Mouse (Mus musculus): ENCODE measurements around the gene Cldn5.

Gene Cldn5

DNA sequence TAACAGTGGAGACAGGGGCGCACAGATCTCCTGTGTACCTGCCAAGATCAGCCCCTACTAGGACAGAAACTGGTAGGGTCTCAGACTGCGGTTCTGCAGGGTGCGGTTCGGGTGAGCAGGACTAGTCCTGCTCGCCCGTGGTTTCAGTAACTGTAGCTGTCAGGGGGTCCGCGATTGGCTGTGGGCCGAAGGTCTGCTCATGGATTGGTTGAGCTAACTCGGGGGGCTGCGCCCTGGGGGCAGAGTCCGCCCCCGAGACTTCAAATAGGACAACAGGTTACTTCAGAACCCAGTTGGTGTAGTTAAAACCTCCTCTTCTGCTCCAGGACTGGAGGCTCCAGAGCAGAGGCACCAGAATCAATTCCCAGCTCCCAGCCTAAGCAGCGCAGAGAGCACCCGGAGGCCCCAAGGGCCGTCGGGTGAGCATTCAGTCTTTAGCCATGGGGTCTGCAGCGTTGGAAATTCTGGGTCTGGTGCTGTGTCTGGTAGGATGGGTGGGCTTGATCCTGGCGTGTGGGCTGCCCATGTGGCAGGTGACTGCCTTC is at the start of gene Cldn5:
Cldn5 (plus strand) TSS at position 292 of the 545 bp plus-strand sequence.
- DNase-seq (ENCODE audit: low spot score) = peak; percentile 40

DNA sequence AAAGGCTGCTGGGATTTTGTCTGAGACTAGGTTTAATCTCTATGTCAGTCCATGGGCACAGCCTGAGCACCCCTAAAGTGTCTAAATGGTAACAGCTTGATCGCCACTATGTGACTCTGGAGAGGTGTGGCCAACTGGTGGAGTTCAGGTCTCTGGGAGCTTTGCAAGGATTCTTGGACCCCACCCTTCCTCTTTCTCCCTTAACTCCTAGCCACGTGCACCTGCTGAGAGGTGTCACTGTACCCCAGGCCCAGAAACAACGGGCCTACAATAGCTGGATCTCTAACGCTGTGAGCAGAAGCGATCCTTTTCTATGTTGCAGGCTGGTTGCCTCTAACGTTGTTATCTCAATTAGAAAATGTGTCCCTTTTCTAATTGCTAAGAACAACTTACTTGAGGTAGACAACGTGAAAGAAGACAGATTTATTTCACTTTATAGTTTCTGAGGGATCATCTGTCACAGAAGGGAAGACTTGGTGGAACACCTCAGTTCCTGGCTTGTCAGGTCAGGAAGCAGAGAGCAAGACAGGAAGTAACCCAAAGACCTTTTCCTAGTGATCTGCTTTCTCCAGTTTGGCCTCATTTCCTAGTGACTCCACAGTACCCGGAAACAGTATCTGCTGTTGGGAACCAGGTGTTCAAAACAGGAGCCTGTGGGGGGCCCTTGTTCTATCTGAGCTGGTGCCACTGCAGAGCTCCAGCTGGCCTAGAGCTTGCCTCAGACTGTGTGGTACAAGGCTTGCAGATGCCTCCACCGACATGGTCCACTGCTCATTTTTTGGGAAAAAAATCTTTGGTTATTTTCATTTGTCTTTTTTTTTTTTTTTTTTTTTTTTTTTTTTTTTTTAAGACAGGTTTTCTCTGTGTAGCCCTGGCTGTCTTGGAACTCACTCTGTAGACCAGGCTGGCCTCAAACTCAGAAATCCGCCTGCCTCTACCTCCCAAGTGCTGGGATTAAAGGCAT is 48.8 kb upstream of the Cldn5 start:
- no peak for DNase-seq (ENCODE audit: low spot score)

DNA sequence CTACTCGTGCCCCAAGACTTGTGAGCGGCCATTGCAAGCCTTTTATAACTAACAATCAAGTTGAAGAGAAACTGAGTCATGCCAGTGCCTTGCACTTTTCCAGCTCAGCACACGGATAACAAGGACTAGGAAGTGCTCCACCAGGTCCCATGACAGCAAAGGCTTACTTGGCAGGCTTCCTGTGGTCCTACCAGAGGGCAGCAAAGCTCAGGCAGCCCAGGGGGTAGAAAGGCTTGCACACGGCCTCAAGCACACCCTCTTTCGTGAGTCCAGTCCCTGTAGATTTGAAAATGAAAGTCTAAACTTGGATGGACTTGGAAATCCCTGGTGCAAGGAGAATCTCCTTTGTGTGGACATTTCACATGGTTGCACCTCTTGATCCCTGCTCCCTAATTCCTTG is 47.5 kb upstream of the Cldn5 start:
- DNase-seq (ENCODE audit: low spot score) = no peak

DNA sequence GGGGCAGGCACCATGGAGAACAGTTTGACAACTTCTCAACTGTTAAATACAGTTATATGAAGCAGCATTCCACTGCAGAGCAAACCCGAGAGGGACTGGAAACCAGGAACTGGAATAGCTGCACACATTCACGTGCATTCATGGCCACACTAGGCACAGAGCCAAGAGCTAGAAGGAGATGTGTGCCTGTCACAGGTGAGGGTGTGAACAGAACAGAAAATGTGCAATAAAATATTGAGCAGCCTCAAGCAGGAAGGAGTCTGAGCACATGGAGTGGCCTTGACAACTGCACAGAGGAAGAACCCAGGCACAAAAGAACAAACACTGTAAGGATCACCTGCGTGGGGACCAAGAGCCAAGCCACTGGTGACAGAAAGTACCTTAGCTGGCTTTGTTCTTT is 46.0 kb upstream of the Cldn5 start:
- no peak for DNase-seq (ENCODE audit: low spot score)

DNA sequence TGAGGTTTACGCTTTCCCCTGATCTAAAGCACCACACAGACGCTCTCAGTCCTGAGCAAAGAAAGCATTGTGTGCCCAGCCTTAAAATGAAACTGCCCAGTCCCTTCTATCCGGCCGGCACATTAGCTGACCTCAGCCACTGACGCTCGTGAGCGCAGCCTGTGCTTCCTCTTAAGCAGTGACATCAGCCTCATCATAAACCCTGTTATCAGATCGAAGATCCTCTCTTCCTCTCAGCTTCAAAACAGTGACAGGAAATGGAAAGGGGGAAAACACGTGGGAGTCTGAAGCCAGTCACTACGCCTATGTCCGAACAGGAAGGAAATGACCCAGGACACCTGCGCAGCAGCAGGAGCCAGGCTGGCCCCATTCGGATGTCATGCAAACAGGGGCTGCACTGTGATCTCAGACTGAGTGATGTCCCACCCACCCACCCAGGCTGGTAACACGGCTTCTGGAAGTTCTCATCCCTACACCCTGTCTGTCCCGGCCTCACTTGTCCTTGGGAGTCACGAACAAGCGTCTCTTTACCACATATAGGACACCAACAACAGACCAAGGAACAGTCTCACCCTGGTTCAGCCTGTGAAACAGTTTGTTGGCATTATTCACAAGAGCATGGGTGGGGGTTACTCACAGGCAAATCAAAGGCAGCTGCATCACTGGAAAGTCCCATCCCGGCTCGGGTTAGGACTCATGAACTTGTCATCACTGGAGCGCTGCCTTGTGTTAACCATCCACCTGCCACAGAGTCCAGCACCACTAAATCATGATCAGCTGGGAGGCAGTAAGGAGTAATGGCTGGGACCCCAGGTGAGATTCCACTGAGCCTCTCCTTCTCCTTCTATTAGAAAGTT is 43.3 kb upstream of the Cldn5 start:
- no peak for DNase-seq (ENCODE audit: low spot score)

DNA sequence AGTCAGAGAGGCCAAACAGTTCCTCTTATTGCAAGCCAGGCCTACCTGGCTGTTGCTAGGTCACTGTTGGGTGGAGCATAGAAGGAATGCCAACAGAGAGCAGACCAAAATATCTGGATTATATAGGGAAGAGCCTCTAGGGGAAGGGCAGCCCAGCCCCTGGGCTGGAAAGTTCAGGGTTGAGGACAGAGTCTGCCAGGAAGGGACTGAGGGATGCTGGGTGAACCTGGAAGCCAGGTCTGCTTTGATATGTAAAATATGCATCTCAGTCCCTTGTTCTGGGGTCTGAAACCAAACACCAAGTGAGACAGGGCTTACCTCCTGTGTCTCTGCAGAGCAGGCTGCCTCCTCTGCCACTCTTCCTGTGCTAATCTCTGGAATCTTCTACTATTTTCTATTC is 38.3 kb upstream of the Cldn5 start:
- DNase-seq (ENCODE audit: low spot score) = no peak

DNA sequence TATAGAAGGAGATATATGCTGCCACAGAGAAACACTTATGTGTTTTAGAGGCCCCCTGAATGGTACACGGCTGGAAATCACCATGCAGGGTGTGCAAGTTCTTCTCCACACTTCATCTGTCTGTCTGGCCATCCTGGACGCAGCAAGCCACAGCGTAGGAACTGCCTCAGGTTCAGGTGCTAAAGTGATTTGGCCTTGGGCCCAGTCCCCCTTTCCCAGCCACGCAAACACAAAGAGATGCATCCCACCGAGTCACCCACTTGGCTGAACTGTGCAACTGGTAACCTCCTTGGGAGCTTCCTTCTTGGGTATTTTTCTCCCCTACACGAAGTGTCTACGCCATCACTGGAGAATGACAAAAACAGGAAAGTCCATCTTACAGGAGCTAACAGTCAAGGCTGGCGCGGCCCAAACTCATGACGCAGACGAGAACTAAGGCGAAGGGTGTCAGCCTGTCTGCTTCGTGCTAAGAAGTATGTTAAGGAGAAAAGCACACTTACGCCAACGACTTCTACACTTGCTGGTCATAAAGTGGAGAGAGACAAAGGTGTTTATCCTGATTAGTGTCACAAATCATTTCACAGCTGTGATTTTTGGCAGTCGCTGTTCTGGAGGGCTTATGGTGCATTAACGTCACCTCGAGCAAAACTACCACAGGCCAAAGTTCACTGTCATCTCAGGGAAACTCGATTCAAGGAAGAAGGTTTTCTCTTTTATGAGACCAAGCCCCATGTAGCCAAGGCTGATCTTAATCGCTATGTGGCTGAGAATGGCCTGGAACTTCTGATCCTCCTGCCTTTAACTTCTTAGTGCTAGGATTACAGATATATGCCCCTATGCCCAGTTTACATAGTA is 30.2 kb upstream of the Cldn5 start:
- no peak for DNase-seq (ENCODE audit: low spot score)

DNA sequence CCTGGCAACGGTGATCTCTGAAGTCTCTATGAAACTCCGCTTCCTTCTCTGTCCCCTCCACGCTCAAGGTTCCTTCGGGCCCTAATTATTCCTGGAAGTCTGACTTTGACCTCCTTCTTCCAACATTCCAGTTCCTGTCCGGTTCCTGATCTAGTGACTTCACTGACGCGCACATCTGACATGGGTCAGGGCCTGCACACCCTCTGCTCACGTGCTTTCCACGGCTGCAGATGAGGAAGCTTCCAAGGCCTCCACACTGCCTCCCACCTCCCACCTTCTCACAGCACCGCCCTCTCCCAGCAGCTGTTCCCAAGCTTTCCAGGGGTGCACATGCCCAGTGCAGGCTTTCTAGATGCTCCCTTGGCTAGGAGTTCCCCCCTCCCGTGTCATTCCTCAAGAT is 25.5 kb upstream of the Cldn5 start:
- DNase-seq (ENCODE audit: low spot score) = no peak

DNA sequence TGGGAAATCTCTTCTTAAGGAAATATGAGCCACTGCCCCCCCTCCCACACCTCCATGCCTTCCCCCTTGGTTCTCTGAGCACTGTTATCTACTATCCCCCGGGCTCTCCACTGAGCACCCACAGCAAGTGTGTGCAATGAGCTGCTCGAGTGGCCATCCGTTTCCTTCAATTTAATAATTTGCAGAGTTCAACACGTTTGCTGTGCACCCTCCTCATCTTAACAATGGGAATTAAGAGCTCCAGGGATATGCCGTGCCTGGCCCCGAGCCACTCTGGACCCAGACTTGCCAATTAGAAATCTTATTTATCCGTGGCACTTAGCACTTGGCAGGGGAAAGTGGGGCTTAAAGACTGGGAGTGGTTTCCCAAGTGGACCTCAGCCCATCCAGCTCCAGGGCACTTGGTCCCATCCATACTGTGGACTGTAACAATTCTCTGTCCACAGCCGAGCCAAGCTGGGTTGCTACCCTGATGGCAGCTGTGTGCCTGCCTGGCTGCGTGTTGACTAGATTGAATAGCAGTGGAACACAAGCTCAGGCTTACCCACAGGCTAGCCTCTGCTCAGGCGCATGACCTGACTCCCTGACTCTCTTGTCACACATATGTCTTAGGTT is 24.7 kb upstream of the Cldn5 start:
- no peak for DNase-seq (ENCODE audit: low spot score)

DNA sequence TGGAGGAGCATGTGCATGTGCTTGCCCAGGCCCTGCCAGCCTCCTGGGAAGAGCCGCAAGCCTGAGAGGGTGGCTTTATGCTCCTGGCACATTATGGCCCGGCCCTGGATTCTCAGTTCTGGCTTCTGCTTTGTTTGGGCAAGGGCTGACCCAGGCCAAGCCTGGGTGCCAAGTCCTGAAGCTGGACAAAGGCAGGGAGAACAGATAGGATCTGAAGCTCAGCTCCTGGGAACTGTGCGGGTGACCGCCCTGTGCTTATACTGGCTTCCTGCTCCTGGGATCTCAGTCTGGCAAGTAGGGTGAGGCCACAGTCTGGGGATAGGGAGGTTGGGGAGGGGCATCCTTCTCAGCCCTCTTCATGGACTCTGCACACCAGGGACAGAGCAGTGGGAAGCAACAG is 14.9 kb upstream of the Cldn5 start:
- no peak for DNase-seq (ENCODE audit: low spot score)

DNA sequence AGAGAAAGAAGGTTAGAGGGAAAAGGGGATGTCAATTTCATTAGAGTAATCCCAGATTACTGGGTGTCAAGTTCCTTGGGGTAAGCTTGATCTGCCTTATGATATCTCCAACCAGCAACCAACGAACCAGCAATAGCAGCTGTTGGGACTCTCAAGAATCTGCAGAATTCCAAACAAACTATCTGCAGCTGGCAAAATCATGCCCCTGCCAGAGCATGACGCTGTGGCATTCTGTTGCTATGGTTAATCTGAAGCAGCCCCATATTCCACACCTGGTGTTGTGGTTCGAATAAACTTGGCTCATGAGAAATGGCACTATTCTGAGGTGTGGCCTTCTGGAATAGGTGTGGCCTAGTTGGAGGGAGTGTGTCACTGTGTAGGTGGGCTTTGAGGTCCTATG is 13.7 kb upstream of the Cldn5 start:
- no peak for DNase-seq (ENCODE audit: low spot score)

DNA sequence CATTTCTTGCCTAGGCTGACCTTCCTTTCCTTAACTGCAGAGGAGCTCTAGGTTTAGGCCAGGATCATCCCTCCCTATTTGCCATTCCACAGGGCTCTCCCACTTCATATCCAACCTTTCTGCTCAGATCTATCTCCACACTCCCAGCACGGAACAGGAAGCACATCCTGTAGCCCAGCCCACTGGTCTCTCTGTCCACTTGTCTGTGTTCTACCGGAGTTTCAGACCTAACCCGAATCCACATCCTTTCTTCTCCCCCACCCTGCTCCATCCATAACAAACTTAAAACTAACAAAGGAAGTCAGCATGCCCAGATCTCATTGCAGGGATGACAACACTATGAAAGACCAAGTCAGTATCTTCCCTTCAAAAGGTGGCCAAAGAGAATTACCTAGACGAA is 10.3 kb upstream of the Cldn5 start:
- no peak for DNase-seq (ENCODE audit: low spot score)

DNA sequence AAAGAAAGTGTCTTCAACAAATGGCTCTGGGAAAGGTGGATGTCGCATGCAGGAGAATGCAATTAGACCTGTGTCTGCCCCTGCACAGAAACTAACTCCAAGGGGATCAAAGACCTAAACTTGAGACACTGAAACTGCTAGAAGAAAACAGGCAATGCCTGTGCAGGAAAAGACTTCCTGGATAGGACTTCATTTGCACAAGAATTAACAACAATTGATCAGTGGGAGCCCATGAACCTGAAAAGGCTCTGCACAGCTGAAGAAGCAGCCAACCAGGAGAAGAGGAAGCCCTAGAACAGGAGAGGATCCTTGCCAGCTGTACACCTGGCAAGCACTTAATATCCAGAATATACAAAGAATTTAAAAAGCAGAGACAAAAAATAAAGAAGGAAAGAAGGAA is 7.1 kb upstream of the Cldn5 start:
- no peak for DNase-seq (ENCODE audit: low spot score)

DNA sequence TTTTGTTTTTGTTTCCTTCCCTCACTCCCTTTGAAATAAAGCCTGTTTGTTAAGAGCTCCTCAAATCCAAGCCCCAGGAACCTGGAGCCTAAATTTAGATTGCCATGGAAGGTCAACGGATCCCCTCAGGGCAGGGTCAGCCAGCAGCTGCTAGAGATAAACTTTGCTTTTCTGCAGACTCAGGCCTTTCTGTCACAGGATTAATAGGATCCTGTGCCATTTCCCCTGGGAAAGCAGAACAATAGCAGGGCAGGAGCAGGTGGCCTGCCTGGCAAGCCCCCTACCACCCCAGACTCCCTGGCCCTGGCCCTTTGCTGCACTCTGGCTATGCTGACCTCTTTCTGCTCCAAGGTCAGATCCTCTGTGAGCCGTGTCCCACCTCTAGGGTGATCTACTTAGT is 2.7 kb upstream of the Cldn5 start:
- DNase-seq (ENCODE audit: low spot score) = no peak

DNA sequence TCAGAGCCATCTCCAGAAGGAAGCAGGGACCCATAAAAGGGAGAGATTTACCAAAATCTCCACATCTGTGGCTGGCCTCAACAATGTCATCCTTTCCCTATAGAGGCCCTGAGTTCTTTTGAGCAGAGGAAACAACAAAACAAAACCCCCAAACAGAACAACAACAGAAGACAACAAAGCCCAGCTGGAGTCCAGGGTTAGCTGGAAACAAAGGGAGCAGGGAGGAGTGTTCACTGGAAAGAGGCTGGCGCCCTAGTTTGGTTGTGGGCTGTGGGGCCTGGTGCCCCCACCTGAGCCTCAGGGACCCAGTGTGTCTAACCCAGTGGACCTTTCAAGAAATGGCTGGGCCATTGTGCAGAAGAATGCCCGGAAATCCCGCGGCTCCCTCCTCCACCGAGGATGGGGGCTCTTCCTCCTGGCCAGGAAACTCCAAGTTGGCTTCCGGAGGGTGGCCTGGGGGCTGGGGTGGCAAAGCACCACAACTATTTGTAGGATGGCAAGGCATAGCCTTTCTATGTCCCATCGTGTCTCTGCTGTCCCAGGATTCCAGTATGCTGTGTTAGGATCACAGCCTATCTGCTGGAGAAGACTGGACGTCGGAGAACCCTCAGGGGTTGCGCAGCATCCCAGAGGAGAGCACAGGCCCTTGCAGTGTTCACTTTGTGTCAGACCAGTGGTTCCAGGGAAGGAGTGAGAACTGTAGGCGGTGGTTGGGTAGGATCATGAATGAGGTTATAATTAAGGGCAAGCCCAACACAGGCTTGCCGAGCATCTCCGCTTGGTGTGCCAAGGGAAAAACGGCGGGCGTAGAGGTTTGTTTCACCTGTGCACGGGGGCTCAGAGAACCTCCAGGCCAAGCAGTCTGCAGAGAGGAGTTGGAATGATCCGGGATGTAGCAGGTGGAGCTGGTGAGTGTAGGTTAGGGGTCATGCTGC is 759 bp upstream of the Cldn5 start:
- DNase-seq (ENCODE audit: low spot score) = no peak

DNA sequence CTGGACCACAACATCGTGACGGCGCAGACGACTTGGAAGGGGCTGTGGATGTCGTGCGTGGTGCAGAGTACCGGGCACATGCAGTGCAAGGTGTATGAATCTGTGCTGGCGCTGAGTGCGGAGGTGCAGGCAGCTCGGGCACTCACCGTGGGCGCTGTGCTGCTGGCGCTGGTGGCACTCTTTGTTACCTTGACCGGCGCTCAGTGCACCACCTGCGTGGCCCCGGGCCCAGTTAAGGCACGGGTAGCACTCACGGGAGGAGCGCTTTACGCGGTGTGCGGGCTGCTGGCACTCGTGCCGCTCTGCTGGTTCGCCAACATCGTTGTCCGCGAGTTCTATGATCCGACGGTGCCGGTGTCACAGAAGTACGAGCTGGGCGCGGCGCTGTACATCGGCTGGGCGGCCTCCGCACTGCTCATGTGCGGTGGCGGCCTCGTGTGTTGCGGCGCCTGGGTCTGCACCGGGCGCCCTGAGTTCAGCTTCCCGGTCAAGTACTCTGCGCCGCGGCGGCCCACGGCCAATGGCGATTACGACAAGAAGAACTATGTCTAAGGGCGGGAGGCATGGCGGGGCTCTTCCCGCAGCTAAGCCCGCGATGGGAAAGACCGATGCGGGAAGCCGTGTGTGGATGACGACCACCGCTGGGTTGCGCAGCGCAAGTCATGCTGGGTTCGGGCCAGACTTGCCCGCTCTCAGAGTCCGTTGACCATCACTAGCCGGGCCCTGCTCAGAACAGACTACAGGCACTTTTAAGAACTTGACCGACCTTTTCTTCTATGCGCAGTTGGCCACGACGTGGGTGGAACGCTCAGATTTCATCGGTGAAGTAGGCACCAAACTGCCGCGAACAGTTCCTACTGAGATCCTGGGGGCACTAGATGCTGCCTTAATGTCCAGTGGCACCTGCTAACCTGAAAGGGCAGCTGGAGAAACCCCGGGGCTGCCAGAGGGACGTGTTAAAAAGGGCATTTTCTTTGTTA is 744 bp downstream of the Cldn5 start:
- no peak for DNase-seq (ENCODE audit: low spot score)

DNA sequence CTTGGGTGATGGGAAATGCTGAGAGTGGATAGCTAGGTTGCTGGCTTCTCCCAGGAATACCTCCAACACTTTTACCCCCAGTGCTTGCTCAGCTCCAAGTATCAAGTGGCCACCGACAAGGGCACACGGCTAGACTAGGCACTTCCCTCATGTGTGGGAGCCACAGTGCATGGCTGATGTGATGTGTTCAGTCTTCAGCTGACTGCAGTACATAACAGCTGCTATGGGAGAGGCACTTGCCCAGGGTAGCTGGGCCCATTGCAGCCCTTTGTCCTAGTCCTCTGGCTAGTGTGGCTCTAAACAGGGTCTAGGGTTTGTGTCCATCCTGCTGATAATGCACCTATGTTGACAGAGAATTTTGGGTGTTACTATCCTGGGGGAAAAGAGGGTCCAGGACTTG is 1.8 kb downstream of the Cldn5 start:
- DNase-seq (ENCODE audit: low spot score) = no peak

DNA sequence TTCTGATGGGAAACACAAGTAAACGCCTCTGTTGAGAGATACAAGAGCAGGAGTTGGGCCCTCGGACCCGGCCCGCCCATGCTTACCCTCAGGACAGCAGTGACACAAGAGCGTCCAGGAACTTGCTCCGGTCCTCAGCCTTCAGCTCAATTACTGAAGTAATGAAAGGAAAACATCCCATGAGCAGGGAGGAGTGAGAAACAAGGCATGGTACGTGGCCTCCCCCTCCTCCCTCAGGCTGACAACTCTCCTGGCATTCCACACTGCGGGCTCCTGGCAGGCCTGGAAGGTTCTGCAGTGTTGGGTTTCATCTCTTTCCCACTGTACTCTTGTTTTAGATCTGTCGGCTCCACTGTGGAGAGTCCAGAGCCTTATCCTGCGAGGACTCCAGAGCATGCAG is 5.2 kb downstream of the Cldn5 start:
- DNase-seq (ENCODE audit: low spot score) = no peak

DNA sequence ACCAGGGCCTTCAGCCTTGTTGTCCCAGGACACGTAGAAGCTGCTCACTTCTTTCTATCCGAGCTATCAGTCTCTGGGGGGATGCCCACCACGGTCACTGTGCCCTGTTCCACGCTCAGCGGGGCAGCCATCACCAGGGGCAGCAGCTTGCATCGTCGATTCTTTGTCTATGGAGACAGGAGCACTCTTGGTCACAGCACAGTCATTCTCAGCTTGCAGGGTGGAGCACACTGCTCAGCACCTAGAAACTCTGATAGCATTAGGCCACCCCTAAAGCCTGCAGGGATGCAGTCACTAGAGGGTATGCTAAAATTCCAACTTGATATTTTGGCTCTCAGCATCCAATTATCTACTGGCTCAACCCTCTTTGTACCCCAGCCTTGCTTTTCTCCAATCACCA is 8.4 kb downstream of the Cldn5 start:
- DNase-seq (ENCODE audit: low spot score) = no peak
